Mouse (Mus musculus): Measurements from ENCODE around the gene Hspg2. TPM values are rescaled to one million over a fixed set of nuclear protein-coding genes. Genes with fewer than 3 reads are reported as not detected.

Hspg2 gene
- total and polyA plus RNA-seq, 3 experiments, result 1.3 to 14.0 (median 5.5) TPM

GRCm38 (mm10) chr4:137609702-137610101, 141.1 kb downstream of the Hspg2 start:
- H3K27ac ChIP-seq (ENCODE audit: insufficient read depth, low read depth), result no peak overlapping the region

GRCm38 (mm10) chr4:137610256-137610655, 141.7 kb downstream of the Hspg2 start:
- Histone ChIP-seq H3K27me3 (replicated peaks) (no peaks in the 10 kb centered on the region), H3K4me2 (ENCODE audit: insufficient read depth, low read depth, poor library complexity, severe bottlenecking) (no peak overlapping the region), H3K36me3 (replicated peaks in 1 of 2; ENCODE audit: control insufficient read depth in 1 of 2, insufficient read depth in 1 of 2, low read length in 1 of 2) (peaks cover 76 to 90% of the 10 kb centered on the region in 2 experiments), H3K9me3 (replicated peaks; ENCODE audit: low read length) (no peaks in the 10 kb centered on the region), H3K79me2 (replicated peaks; ENCODE audit: control insufficient read depth, extremely low read depth, insufficient read depth, poor library complexity, severe bottlenecking) (no peaks in the 10 kb centered on the region; the same call in 1 of the 2 replicates), H3K27ac (ENCODE audit: insufficient read depth, low read depth) (no peak overlapping the region), H3K9ac (ENCODE audit: insufficient read depth, low read depth) (no peak overlapping the region), H3K4me1 (ENCODE audit: control insufficient read depth in 1 of 2, insufficient read depth in 2 of 2) (peaks cover 3 to 10% of the 10 kb centered on the region in 2 experiments), H3K4me3 (replicated peaks in 1 of 3; ENCODE audit: low read depth in 2 of 3, low read length in 2 of 3, poor library complexity in 1 of 3) (no peak overlapping the region)
- TF ChIP-seq CHD2 (IDR thresholded peaks at IDR 0.05; ENCODE audit: low read length) (no peak), MAX (IDR thresholded peaks at IDR 0.05; ENCODE audit: low read length) (no peak), MXI1 (IDR thresholded peaks at IDR 0.05; ENCODE audit: low read depth, low read length) (no peak)
- dilution Hi-C loops (cut with MboI; ENCODE audit: extremely low pct_ligation_motif_present, extremely low pct_unique_long_range_greater_than_20kb, low sequenced_read_pairs), result no loop called here
- no peak for DNase-seq (ENCODE audit: extremely low read depth)
- in situ Hi-C loops (cut with MboI; ENCODE audit: low pct_ligation_motif_present, low pct_unique_long_range_greater_than_20kb, low sequenced_read_pairs), result no loop called here

More at GRCm38 (mm10) chr4:137609702-137610101, 141.1 kb downstream of the Hspg2 start:
- no peak overlapping the region for H3K4me3 ChIP-seq (replicated peaks in 1 of 3; ENCODE audit: low read depth in 2 of 3, low read length in 2 of 3, poor library complexity in 1 of 3)
- no peaks in the 10 kb centered on the region for H3K27me3 ChIP-seq (replicated peaks)
- DNase-seq (ENCODE audit: extremely low read depth), result peak; percentile 31
- no peak overlapping the region for H3K9ac ChIP-seq (ENCODE audit: insufficient read depth, low read depth)
- TF ChIP-seq CHD1 (IDR thresholded peaks at IDR 0.05; ENCODE audit: low read depth, low read length), result no peak
- TF ChIP-seq USF1 (IDR thresholded peaks at IDR 0.05; ENCODE audit: low read depth, low read length), result no peak
- TF ChIP-seq MAZ (IDR thresholded peaks at IDR 0.05; ENCODE audit: low read depth, low read length), result no peak
- TF ChIP-seq UBTF (IDR thresholded peaks at IDR 0.05; ENCODE audit: low read depth, low read length), result no peak
- TF ChIP-seq ETS1 (conservative IDR thresholded peaks at IDR 0.05; ENCODE audit: low read depth, low read length), result 0 out of 2 replicates have a peak, but pooled peaks have one; percentile 21
- no peak for TF ChIP-seq NELFE (IDR thresholded peaks at IDR 0.05; ENCODE audit: low read depth, low read length)
- TF ChIP-seq MXI1 (IDR thresholded peaks at IDR 0.05; ENCODE audit: low read depth, low read length), result no peak
- no peak for TF ChIP-seq RAD21 (IDR thresholded peaks at IDR 0.05; ENCODE audit: low read depth, low read length)
- TF ChIP-seq BHLHE40 (IDR thresholded peaks at IDR 0.05; ENCODE audit: low read depth, low read length), result peak; percentile 93
- no peak for TF ChIP-seq SIN3A (IDR thresholded peaks at IDR 0.05; ENCODE audit: low read length)
- no peak for TF ChIP-seq CTCF (conservative IDR thresholded peaks at IDR 0.05 in 1 of 2, IDR thresholded peaks at IDR 0.05 in 1 of 2; ENCODE audit: low read depth in 2 of 2, low read length in 2 of 2)
- 0 out of 2 replicates have a peak, but pooled peaks have one; percentile 21 for TF ChIP-seq TCF12 (IDR thresholded peaks at IDR 0.05; ENCODE audit: low read depth, low read length)
- TF ChIP-seq ELF1 (IDR thresholded peaks at IDR 0.05; ENCODE audit: low read depth, low read length), result no peak
- TF ChIP-seq IRF4 (IDR thresholded peaks at IDR 0.05; ENCODE audit: low read depth, low read length), result peak; percentile 80
- no peak for TF ChIP-seq RCOR1 (conservative IDR thresholded peaks at IDR 0.05; ENCODE audit: low read depth, low read length)
- TF ChIP-seq ZNF384 (IDR thresholded peaks at IDR 0.05; ENCODE audit: low read depth, low read length), result no peak
- TF ChIP-seq GABPA (IDR thresholded peaks at IDR 0.05; ENCODE audit: insufficient replicate concordance, low read depth, low read length), result no peak
- no peak for TF ChIP-seq JUND (conservative IDR thresholded peaks at IDR 0.05; ENCODE audit: low read depth, low read length)
- TF ChIP-seq MYC (IDR thresholded peaks at IDR 0.05; ENCODE audit: low read depth, low read length), result no peak
- TF ChIP-seq MAX (IDR thresholded peaks at IDR 0.05; ENCODE audit: low read length), result no peak
- no peak for TF ChIP-seq POLR2AphosphoS2 (IDR thresholded peaks at IDR 0.05; ENCODE audit: low read depth, low read length)
- no peak for TF ChIP-seq CHD2 (IDR thresholded peaks at IDR 0.05; ENCODE audit: low read length)
- no peak for TF ChIP-seq NRF1 (IDR thresholded peaks at IDR 0.05; ENCODE audit: low read depth, low read length)
- no peak for TF ChIP-seq ZC3H11A (IDR thresholded peaks at IDR 0.05; ENCODE audit: low read depth, low read length)
- TF ChIP-seq MEF2A (IDR thresholded peaks at IDR 0.05; ENCODE audit: borderline replicate concordance, low read depth, low read length), result no peak
- TF ChIP-seq HCFC1 (IDR thresholded peaks at IDR 0.05; ENCODE audit: low read depth, low read length), result no peak
- no peak for TF ChIP-seq E2F4 (IDR thresholded peaks at IDR 0.05; ENCODE audit: insufficient replicate concordance, low read depth, low read length)
- TF ChIP-seq EP300 (IDR thresholded peaks at IDR 0.05; ENCODE audit: low read length), result no peak
- no peak for TF ChIP-seq TBP (conservative IDR thresholded peaks at IDR 0.05; ENCODE audit: low read depth, low read length)
- TF ChIP-seq ZKSCAN1 (IDR thresholded peaks at IDR 0.05; ENCODE audit: borderline replicate concordance, low read depth, low read length), result no peak
- H3K4me2 ChIP-seq (ENCODE audit: insufficient read depth, low read depth, poor library complexity, severe bottlenecking), result no peak overlapping the region
- H3K36me3 ChIP-seq (replicated peaks in 1 of 2; ENCODE audit: control insufficient read depth in 1 of 2, insufficient read depth in 1 of 2, low read length in 1 of 2), result peaks cover 75 to 93% of the 10 kb centered on the region in 2 experiments
- no peaks in the 10 kb centered on the region for H3K9me3 ChIP-seq (replicated peaks; ENCODE audit: low read length)
- in situ Hi-C loops (cut with MboI; ENCODE audit: low pct_ligation_motif_present, low pct_unique_long_range_greater_than_20kb, low sequenced_read_pairs) (no loop called here), dilution Hi-C loops (cut with MboI; ENCODE audit: extremely low pct_ligation_motif_present, extremely low pct_unique_long_range_greater_than_20kb, low sequenced_read_pairs) (no loop called here)
- H3K4me1 ChIP-seq (ENCODE audit: control insufficient read depth in 1 of 2, insufficient read depth in 2 of 2), result peaks cover 3 to 10% of the 10 kb centered on the region in 2 experiments
- no peaks in the 10 kb centered on the region; the same call in 1 of the 2 replicates for H3K79me2 ChIP-seq (replicated peaks; ENCODE audit: control insufficient read depth, extremely low read depth, insufficient read depth, poor library complexity, severe bottlenecking)

All from CH12.LX (cell line).